Mouse (Mus musculus): ENCODE results near the gene Abca15.
"Not testable (repeated sequence)": the region's sequence is repeated elsewhere in the genome, so short reads cannot be mapped to it uniquely, and the experiment has no call there.

Abca15 gene

GRCm38 (mm10) chr7:120328087-120328793 lies at the start of gene Abca15:
Abca15 (plus strand) TSS chr7:120328670.
- DNase-seq (ENCODE audit: low spot score): no peak

GRCm38 (mm10) chr7:120285286-120285685 lies 43.2 kb upstream of the Abca15 start:
- DNase-seq (ENCODE audit: low spot score): no peak

- no peak for DNase-seq (ENCODE audit: low spot score)
Observed at GRCm38 (mm10) chr7:120316086-120316485, 12.4 kb upstream of the Abca15 start.

GRCm38 (mm10) chr7:120322963-120323362 lies 5.5 kb upstream of the Abca15 start:
- DNase-seq (ENCODE audit: low spot score): no peak

- not testable (repeated sequence) for DNase-seq (ENCODE audit: low spot score)
Observed at GRCm38 (mm10) chr7:120325911-120326310, 2.6 kb upstream of the Abca15 start.

- peak; percentile 3 for DNase-seq (ENCODE audit: low spot score)
Observed at GRCm38 (mm10) chr7:120327220-120328073, 1.0 kb upstream of the Abca15 start.

GRCm38 (mm10) chr7:120361159-120361558 lies 32.7 kb downstream of the Abca15 start:
- no peak for DNase-seq (ENCODE audit: low spot score)

GRCm38 (mm10) chr7:120409447-120409846 lies 81.0 kb downstream of the Abca15 start, which contains the start of gene Abca16:
Abca16 (plus strand) TSS chr7:120409647.
- DNase-seq (ENCODE audit: low spot score): no peak

GRCm38 (mm10) chr7:120412391-120412790 lies 83.9 kb downstream of the Abca15 start:
- no peak for DNase-seq (ENCODE audit: low spot score)

- DNase-seq (ENCODE audit: low spot score): no peak
Observed at GRCm38 (mm10) chr7:120426625-120427024, 98.2 kb downstream of the Abca15 start.

- DNase-seq (ENCODE audit: low spot score): no peak
Observed at GRCm38 (mm10) chr7:120431464-120431863, 103.0 kb downstream of the Abca15 start.
